Mouse (Mus musculus): Measurements from ENCODE around the gene Lamtor2. TPM values are rescaled to one million over a fixed set of nuclear protein-coding genes. Genes with fewer than 3 reads are reported as not detected.

Lamtor2 gene
- total and polyA plus RNA-seq, 2 experiments from 2014 or later, result 45.1 to 198 TPM

GRCm38 (mm10) chr3:88501366-88502030, 51.4 kb downstream of the Lamtor2 start:
- no peak for ATAC-seq
- Histone ChIP-seq H3K27me3 (ENCODE audit: insufficient read depth, low read length) (no peaks in the 10 kb centered on the region), H3K36me3 (ENCODE audit: insufficient read depth, low read length) (no peaks in the 10 kb centered on the region), H3K4me1 (ENCODE audit: insufficient read depth, low read length) (peaks cover 17% of the 10 kb centered on the region), H3K4me3 (ENCODE audit: low read length) (peak overlapping the region; percentile 69), H3K9me3 (ENCODE audit: low read length) (no peaks in the 10 kb centered on the region), H3K4me2 (ENCODE audit: low read depth, low read length) (peak overlapping the region; percentile 90), H3K27ac (0 out of 2 replicates have a peak overlapping the region, but pooled peaks have one; percentile 9), H3K9ac (replicated peaks; ENCODE audit: low read length) (peak overlapping the region; percentile 82; the same call in 1 of the 2 replicates)
- 65% methylated on average over 6 of the region's 6 CpGs for WGBS
- TF ChIP-seq CTCF (IDR thresholded peaks at IDR 0.05; ENCODE audit: low read depth), result no peak
- DNase-seq (ENCODE audit: low spot score), result no peak

- no peak for DNase-seq (ENCODE audit: low spot score)
- Histone ChIP-seq H3K4me3 (ENCODE audit: low read length) (no peak overlapping the region), H3K9ac (replicated peaks; ENCODE audit: low read length) (no peak overlapping the region), H3K27ac (no peak overlapping the region), H3K4me1 (ENCODE audit: insufficient read depth, low read length) (peaks cover 18% of the 10 kb centered on the region), H3K4me2 (ENCODE audit: low read depth, low read length) (peak overlapping the region; percentile 90), H3K27me3 (ENCODE audit: insufficient read depth, low read length) (no peaks in the 10 kb centered on the region), H3K9me3 (ENCODE audit: low read length) (no peaks in the 10 kb centered on the region), H3K36me3 (ENCODE audit: insufficient read depth, low read length) (no peaks in the 10 kb centered on the region)
- no peak for ATAC-seq
- no peak for TF ChIP-seq CTCF (IDR thresholded peaks at IDR 0.05; ENCODE audit: low read depth)
- WGBS, result 47% methylated on average over 4 of the region's 4 CpGs
Measured at GRCm38 (mm10) chr3:88500655-88501365, 52.1 kb downstream of the Lamtor2 start.

- H3K36me3 ChIP-seq (ENCODE audit: insufficient read depth, low read length), result no peaks in the 10 kb centered on the region
- no peak for ATAC-seq
- WGBS, result 84% methylated on average over 7 of the region's 7 CpGs
- no peaks in the 10 kb centered on the region for H3K27me3 ChIP-seq (ENCODE audit: insufficient read depth, low read length)
- no peak overlapping the region for H3K9ac ChIP-seq (replicated peaks; ENCODE audit: low read length)
- no peak overlapping the region for H3K4me2 ChIP-seq (ENCODE audit: low read depth, low read length)
- H3K27ac ChIP-seq, result no peak overlapping the region
- no peak overlapping the region for H3K4me3 ChIP-seq (ENCODE audit: low read length)
- no peaks in the 10 kb centered on the region for H3K9me3 ChIP-seq (ENCODE audit: low read length)
- no peak for TF ChIP-seq CTCF (IDR thresholded peaks at IDR 0.05; ENCODE audit: low read depth)
- no peak for DNase-seq (ENCODE audit: low spot score)
- peaks cover 23% of the 10 kb centered on the region for H3K4me1 ChIP-seq (ENCODE audit: insufficient read depth, low read length)
Measured at GRCm38 (mm10) chr3:88500087-88500486, 52.8 kb downstream of the Lamtor2 start.

MicroRNA genes within 50 kb of the gene (microRNA counts, 519-probe panel; counts per million panel counts)
- not detected for microRNA mmu-miR-1905

Small RNA genes within 50 kb of the gene (microRNA-seq; reads per million reads assigned to microRNA genes)
- gene Mir1905, result 0 reads per million in 2 experiments

Other genes starting within 250 kb of the Lamtor2 start
- gene Glmp, start 228.1 kb downstream of the Lamtor2 start, total RNA-seq (2014; rRNA removed), result 54.9 and 76.9 TPM in 2 replicates
- gene Glmp, start 228.1 kb downstream of the Lamtor2 start, polyA plus RNA-seq (2015; fragmentation: Nextera tagmentation; extraction: Ambion mirVana), result 135 and 142 TPM in 2 replicates
- 0.52 and 0.54 TPM in 2 replicates for gene Tmem79, start 216.9 kb downstream of the Lamtor2 start, total RNA-seq (2014; rRNA removed)
- 1.1 and 1.5 TPM in 2 replicates for gene Tmem79, start 216.9 kb downstream of the Lamtor2 start, polyA plus RNA-seq (2015; fragmentation: Nextera tagmentation; extraction: Ambion mirVana)
- gene Smg5, start 216.8 kb downstream of the Lamtor2 start, total RNA-seq (2014; rRNA removed), result 78.8 and 98.1 TPM in 2 replicates
- gene Smg5, start 216.8 kb downstream of the Lamtor2 start, polyA plus RNA-seq (2015; fragmentation: Nextera tagmentation; extraction: Ambion mirVana), result 42.9 and 43.0 TPM in 2 replicates
- gene Paqr6, start 188.5 kb downstream of the Lamtor2 start, total RNA-seq (2014; rRNA removed), result 8.3 and 10.1 TPM in 2 replicates
- gene Paqr6, start 188.5 kb downstream of the Lamtor2 start, polyA plus RNA-seq (2015; fragmentation: Nextera tagmentation; extraction: Ambion mirVana), result 8.6 and 10.3 TPM in 2 replicates
- gene Bglap3, start 180.3 kb downstream of the Lamtor2 start, total RNA-seq (2014; rRNA removed), result not detected in 2 replicates
- gene Bglap3, start 180.3 kb downstream of the Lamtor2 start, polyA plus RNA-seq (2015; fragmentation: Nextera tagmentation; extraction: Ambion mirVana), result 0.15 TPM in 1 of 2 replicates, not detected in the other
- not detected in 2 replicates for gene Bglap2, start 174.4 kb downstream of the Lamtor2 start, total RNA-seq (2014; rRNA removed)
- not detected in 2 replicates for gene Bglap2, start 174.4 kb downstream of the Lamtor2 start, polyA plus RNA-seq (2015; fragmentation: Nextera tagmentation; extraction: Ambion mirVana)
- gene Bglap, start 168.6 kb downstream of the Lamtor2 start, total RNA-seq (2014; rRNA removed), result not detected in 2 replicates
- gene Bglap, start 168.6 kb downstream of the Lamtor2 start, polyA plus RNA-seq (2015; fragmentation: Nextera tagmentation; extraction: Ambion mirVana), result not detected in 2 replicates
- gene Pmf1, start 142.7 kb downstream of the Lamtor2 start, total RNA-seq (2014; rRNA removed), result 39.4 and 60.4 TPM in 2 replicates
- 47.2 and 48.4 TPM in 2 replicates for gene Pmf1, start 142.7 kb downstream of the Lamtor2 start, polyA plus RNA-seq (2015; fragmentation: Nextera tagmentation; extraction: Ambion mirVana)
- 68.3 and 68.6 TPM in 2 replicates for gene Slc25a44, start 127.9 kb downstream of the Lamtor2 start, total RNA-seq (2014; rRNA removed)
- gene Slc25a44, start 127.9 kb downstream of the Lamtor2 start, polyA plus RNA-seq (2015; fragmentation: Nextera tagmentation; extraction: Ambion mirVana), result 31.9 and 34.1 TPM in 2 replicates
- gene Sema4a, start 91.9 kb downstream of the Lamtor2 start, total RNA-seq (2014; rRNA removed), result 39.4 and 45.2 TPM in 2 replicates
- gene Sema4a, start 91.9 kb downstream of the Lamtor2 start, polyA plus RNA-seq (2015; fragmentation: Nextera tagmentation; extraction: Ambion mirVana), result 25.4 and 26.5 TPM in 2 replicates
- 59.7 and 60.8 TPM in 2 replicates for gene Lmna, start 43.1 kb downstream of the Lamtor2 start, total RNA-seq (2014; rRNA removed)
- gene Lmna, start 43.1 kb downstream of the Lamtor2 start, polyA plus RNA-seq (2015; fragmentation: Nextera tagmentation; extraction: Ambion mirVana), result 59.1 and 61.1 TPM in 2 replicates
- 52.3 and 54.5 TPM in 2 replicates for gene Mex3a, start 20.7 kb downstream of the Lamtor2 start, total RNA-seq (2014; rRNA removed)
- gene Mex3a, start 20.7 kb downstream of the Lamtor2 start, polyA plus RNA-seq (2015; fragmentation: Nextera tagmentation; extraction: Ambion mirVana), result 13.9 and 15.3 TPM in 2 replicates
- not detected in 2 replicates for gene Rab25, start 4.8 kb downstream of the Lamtor2 start, total RNA-seq (2014; rRNA removed)
- gene Rab25, start 4.8 kb downstream of the Lamtor2 start, polyA plus RNA-seq (2015; fragmentation: Nextera tagmentation; extraction: Ambion mirVana), result 0.44 and 1.3 TPM in 2 replicates
- gene Ubqln4, start 684 bp upstream of the Lamtor2 start, total RNA-seq (2014; rRNA removed), result 119 and 131 TPM in 2 replicates
- 29.4 and 29.8 TPM in 2 replicates for gene Ubqln4, start 684 bp upstream of the Lamtor2 start, polyA plus RNA-seq (2015; fragmentation: Nextera tagmentation; extraction: Ambion mirVana)
- gene Ssr2, start 22.8 kb upstream of the Lamtor2 start, total RNA-seq (2014; rRNA removed), result 247 and 307 TPM in 2 replicates
- gene Ssr2, start 22.8 kb upstream of the Lamtor2 start, polyA plus RNA-seq (2015; fragmentation: Nextera tagmentation; extraction: Ambion mirVana), result 209 and 210 TPM in 2 replicates
- 93.4 and 100 TPM in 2 replicates for gene Arhgef2, start 52.9 kb upstream of the Lamtor2 start, total RNA-seq (2014; rRNA removed)
- gene Arhgef2, start 52.9 kb upstream of the Lamtor2 start, polyA plus RNA-seq (2015; fragmentation: Nextera tagmentation; extraction: Ambion mirVana), result 56.0 and 57.1 TPM in 2 replicates
- not detected in 2 replicates for gene Rxfp4, start 100.1 kb upstream of the Lamtor2 start, total RNA-seq (2014; rRNA removed)
- gene Rxfp4, start 100.1 kb upstream of the Lamtor2 start, polyA plus RNA-seq (2015; fragmentation: Nextera tagmentation; extraction: Ambion mirVana), result not detected in 2 replicates
- gene Khdc4, start 132.7 kb upstream of the Lamtor2 start, total RNA-seq (2014; rRNA removed), result 57.9 and 74.4 TPM in 2 replicates
- gene Khdc4, start 132.7 kb upstream of the Lamtor2 start, polyA plus RNA-seq (2015; fragmentation: Nextera tagmentation; extraction: Ambion mirVana), result 66.1 and 70.7 TPM in 2 replicates
- gene Rit1, start 163.8 kb upstream of the Lamtor2 start, total RNA-seq (2014; rRNA removed), result 55.6 and 76.7 TPM in 2 replicates
- 68.7 and 69.3 TPM in 2 replicates for gene Rit1, start 163.8 kb upstream of the Lamtor2 start, polyA plus RNA-seq (2015; fragmentation: Nextera tagmentation; extraction: Ambion mirVana)
- 201 and 216 TPM in 2 replicates for gene Syt11, start 222.1 kb upstream of the Lamtor2 start, total RNA-seq (2014; rRNA removed)
- gene Syt11, start 222.1 kb upstream of the Lamtor2 start, polyA plus RNA-seq (2015; fragmentation: Nextera tagmentation; extraction: Ambion mirVana), result 265 and 273 TPM in 2 replicates

Data from hindbrain, postnatal 0 days (tissue).